Mouse (Mus musculus) heart, embryonic 14.5 days (tissue): ENCODE results near the gene Ttc7b. TPM values are rescaled to one million over a fixed set of nuclear protein-coding genes. Genes with fewer than 3 reads are reported as not detected.

Source experiments
- ATAC-seq: fragments of 200-750 bp; cut with Nextera tagmentation; 2 replicates; pipeline ENCODE4 v1.8.0; 2017; ENCODE audit warnings: low read depth, moderate TSS enrichment; ENCODE audit not compliant: insufficient number of reproducible peaks, insufficient read depth, low FRiP score
- H3K27ac ChIP-seq, 2 experiments: fragments of 200-500 bp in 1 of 2; fragments of 300-500 bp in 1 of 2; sonication (generic) in 1 of 2; replicated peaks in 1 of 2; 2 replicates each; pipeline ENCODE4 v1.5.1; 2012 to 2014; ENCODE audit warnings: low read depth in 2 of 2, low read length in 2 of 2, control low read depth in 1 of 2, mild to moderate bottlenecking in 1 of 2, mixed read lengths in 1 of 2; ENCODE audit not compliant: control insufficient read depth in 1 of 2, insufficient read depth in 1 of 2
- H3K27me3 ChIP-seq: fragments of 300-500 bp; sonication (generic); 2 replicates; pipeline ENCODE4 v1.6.1; 2014; ENCODE audit warnings: mild to moderate bottlenecking, low read length, control low read depth; ENCODE audit not compliant: control insufficient read depth, insufficient read depth
- H3K36me3 ChIP-seq: fragments of 300-500 bp; sonication (generic); 2 replicates; pipeline ENCODE4 v1.6.1; 2014; ENCODE audit warnings: mild to moderate bottlenecking, control low read depth, low read length, mixed read lengths; ENCODE audit not compliant: control insufficient read depth, insufficient read depth
- H3K4me1 ChIP-seq, 2 experiments: fragments of 200-500 bp in 1 of 2; fragments of 300-500 bp in 1 of 2; sonication (generic) in 1 of 2; 2 replicates each; pipeline ENCODE4 v1.6.1; 2012 to 2014; ENCODE audit warnings: low read length in 2 of 2, control low read depth in 1 of 2, mixed read lengths in 1 of 2; ENCODE audit not compliant: control insufficient read depth in 2 of 2, insufficient read depth in 2 of 2
- H3K4me2 ChIP-seq: fragments of 300-500 bp; sonication (generic); 2 replicates; pipeline ENCODE4 v1.6.1; 2014; ENCODE audit warnings: mild to moderate bottlenecking, low read length
- H3K4me3 ChIP-seq, 2 experiments: fragments of 200-500 bp in 1 of 2; fragments of 300-500 bp in 1 of 2; sonication (generic) in 1 of 2; 2 replicates each; pipeline ENCODE4 v1.5.1; 2012 to 2014; ENCODE audit warnings: low read length in 2 of 2, mild to moderate bottlenecking in 2 of 2, control low read depth in 1 of 2, low read depth in 1 of 2, moderate library complexity in 1 of 2; ENCODE audit not compliant: control insufficient read depth in 1 of 2, insufficient read depth in 1 of 2
- H3K9ac ChIP-seq: fragments of 300-500 bp; sonication (generic); 2 replicates; pipeline ENCODE4 v1.6.1; 2014; ENCODE audit warnings: mild to moderate bottlenecking, low read length
- H3K9me3 ChIP-seq: fragments of 300-500 bp; sonication (generic); 2 replicates; pipeline ENCODE4 v1.6.1; 2016; ENCODE audit warnings: low read length, control low read depth; ENCODE audit not compliant: control insufficient read depth
- WGBS: fragments of 180-500 bp; shearing (Covaris S2); extraction: QIAGEN DNeasy Blood & Tissue Kit; methylation state at CpG from one replicate; pipeline ENCODE4 v1.1.7; 2014; 5-methylcytosine and 5-hydroxymethylcytosine counted together
- polyA plus RNA-seq: library from polyadenylated mRNA; unstranded; fragments of >200 nt; fragmentation: Nextera tagmentation; extraction: Ambion mirVana; gene quantifications from 2 replicates; pipeline ENCODE4 v1.2.1, GENCODE M21; 2014

The Ttc7b gene
- polyA plus RNA-seq, 1 experiment from 2014 or later, result 16.5 TPM

- no peak overlapping the region for H3K9ac ChIP-seq
- H3K4me3 ChIP-seq, result no peak overlapping the region
- ATAC-seq, result no peak
- H3K27ac ChIP-seq, result no peak overlapping the region
- 71% methylated on average over 5 of the region's 5 CpGs for WGBS
- H3K9me3 ChIP-seq, result no peaks in the 10 kb centered on the region
- no peaks in the 10 kb centered on the region for H3K27me3 ChIP-seq
- peaks cover 0 to 5% of the 10 kb centered on the region in 2 experiments; a peak in 2 of 4 replicates for H3K4me1 ChIP-seq
- no peak overlapping the region for H3K4me2 ChIP-seq
- H3K36me3 ChIP-seq, result peaks cover 4% of the 10 kb centered on the region; the same call in 1 of the 2 replicates
Measured at GRCm38 (mm10) chr12:100337351-100338018, 183.1 kb downstream of the Ttc7b start.

- Histone ChIP-seq H3K27me3 (no peaks in the 10 kb centered on the region), H3K4me1 (peaks cover 0 to 5% of the 10 kb centered on the region in 2 experiments; a peak in 2 of 4 replicates), H3K9me3 (no peaks in the 10 kb centered on the region), H3K4me2 (no peak overlapping the region), H3K4me3 (no peak overlapping the region), H3K36me3 (peaks cover 7% of the 10 kb centered on the region), H3K27ac (no peak overlapping the region), H3K9ac (no peak overlapping the region)
- no peak for ATAC-seq
- WGBS, result 45% methylated on average over 5 of the region's 5 CpGs
Measured at GRCm38 (mm10) chr12:100336241-100336640, 184.4 kb downstream of the Ttc7b start.

- H3K4me3 ChIP-seq, result no peak overlapping the region
- no peaks in the 10 kb centered on the region for H3K27me3 ChIP-seq
- H3K36me3 ChIP-seq, result peaks cover 9% of the 10 kb centered on the region
- no peak for ATAC-seq
- H3K4me2 ChIP-seq, result no peak overlapping the region
- H3K4me1 ChIP-seq, result peaks cover 0 to 5% of the 10 kb centered on the region in 2 experiments; a peak in 2 of 4 replicates
- H3K9me3 ChIP-seq, result no peaks in the 10 kb centered on the region
- 92% methylated on average over 6 of the region's 6 CpGs for WGBS
- H3K27ac ChIP-seq, result no peak overlapping the region
- no peak overlapping the region for H3K9ac ChIP-seq
Measured at GRCm38 (mm10) chr12:100331806-100332205, 188.8 kb downstream of the Ttc7b start.

- Histone ChIP-seq H3K27me3 (no peaks in the 10 kb centered on the region), H3K4me1 (no peaks in the 10 kb centered on the region), H3K9me3 (no peaks in the 10 kb centered on the region), H3K36me3 (peaks cover 17% of the 10 kb centered on the region), H3K4me2 (no peak overlapping the region), H3K9ac (no peak overlapping the region), H3K27ac (no peak overlapping the region), H3K4me3 (no peak overlapping the region)
- no peak for ATAC-seq
- WGBS, result 89% methylated on average over 8 of the region's 8 CpGs
Measured at GRCm38 (mm10) chr12:100330234-100330633, 190.4 kb downstream of the Ttc7b start.

GRCm38 (mm10) chr12:100328998-100329397 is 191.6 kb downstream of the Ttc7b start:
- Histone ChIP-seq H3K27me3 (no peaks in the 10 kb centered on the region), H3K27ac (no peak overlapping the region), H3K36me3 (peaks cover 29% of the 10 kb centered on the region), H3K4me2 (no peak overlapping the region), H3K9ac (no peak overlapping the region), H3K4me1 (no peaks in the 10 kb centered on the region), H3K4me3 (no peak overlapping the region), H3K9me3 (no peaks in the 10 kb centered on the region)
- no peak for ATAC-seq
- WGBS, result 80% methylated on average over 4 of the region's 4 CpGs

GRCm38 (mm10) chr12:100328557-100328956 is 192.1 kb downstream of the Ttc7b start:
- no peaks in the 10 kb centered on the region for H3K4me1 ChIP-seq
- H3K9ac ChIP-seq, result no peak overlapping the region
- ATAC-seq, result no peak
- no peaks in the 10 kb centered on the region for H3K9me3 ChIP-seq
- H3K4me2 ChIP-seq, result no peak overlapping the region
- peaks cover 30% of the 10 kb centered on the region for H3K36me3 ChIP-seq
- H3K27ac ChIP-seq, result no peak overlapping the region
- no peak overlapping the region for H3K4me3 ChIP-seq
- no peaks in the 10 kb centered on the region for H3K27me3 ChIP-seq
- 72% methylated on average over 9 of the region's 9 CpGs for WGBS

- Histone ChIP-seq H3K4me2 (no peak overlapping the region), H3K27ac (no peak overlapping the region), H3K4me3 (no peak overlapping the region), H3K9ac (no peak overlapping the region), H3K4me1 (no peaks in the 10 kb centered on the region), H3K9me3 (no peaks in the 10 kb centered on the region), H3K27me3 (no peaks in the 10 kb centered on the region), H3K36me3 (peaks cover 43% of the 10 kb centered on the region)
- 83% methylated on average over 1 of the region's 2 CpGs for WGBS
- no peak for ATAC-seq
Measured at GRCm38 (mm10) chr12:100326732-100327131, 193.9 kb downstream of the Ttc7b start.

- peaks cover 43% of the 10 kb centered on the region for H3K36me3 ChIP-seq
- WGBS, result 91% methylated on average over 4 of the region's 4 CpGs
- no peak for ATAC-seq
- H3K9me3 ChIP-seq, result no peaks in the 10 kb centered on the region
- no peak overlapping the region for H3K4me2 ChIP-seq
- H3K27me3 ChIP-seq, result no peaks in the 10 kb centered on the region
- no peak overlapping the region for H3K9ac ChIP-seq
- no peak overlapping the region for H3K27ac ChIP-seq
- no peaks in the 10 kb centered on the region for H3K4me1 ChIP-seq
- H3K4me3 ChIP-seq, result no peak overlapping the region
Measured at GRCm38 (mm10) chr12:100325618-100326017, 195.0 kb downstream of the Ttc7b start.
